Mouse (Mus musculus) B cell, adult (primary cell): ENCODE results near the gene Rhov. TPM values are rescaled to one million over a fixed set of nuclear protein-coding genes. Genes with fewer than 3 reads are reported as not detected.

ENCODE experiments used
- total RNA-seq: library from RNA; stranded (reverse); gene quantifications from 4 replicates; pipeline ENCODE4 v1.2.4, GENCODE M21; 2023; ENCODE audit not compliant: inconsistent age

Rhov gene
- not detected in 4 replicates for total RNA-seq

GRCm38 (mm10) chr2:119270643-119271331 lies at the start of gene Rhov:
TSS of gene Rhov (minus strand) at chr2:119271272.

GRCm38 (mm10) chr2:119288270-119288882 lies 17.3 kb upstream of the Rhov start, which contains the start of gene Vps18:
TSS of gene Vps18 (plus strand) at chr2:119288740.

DNA sequence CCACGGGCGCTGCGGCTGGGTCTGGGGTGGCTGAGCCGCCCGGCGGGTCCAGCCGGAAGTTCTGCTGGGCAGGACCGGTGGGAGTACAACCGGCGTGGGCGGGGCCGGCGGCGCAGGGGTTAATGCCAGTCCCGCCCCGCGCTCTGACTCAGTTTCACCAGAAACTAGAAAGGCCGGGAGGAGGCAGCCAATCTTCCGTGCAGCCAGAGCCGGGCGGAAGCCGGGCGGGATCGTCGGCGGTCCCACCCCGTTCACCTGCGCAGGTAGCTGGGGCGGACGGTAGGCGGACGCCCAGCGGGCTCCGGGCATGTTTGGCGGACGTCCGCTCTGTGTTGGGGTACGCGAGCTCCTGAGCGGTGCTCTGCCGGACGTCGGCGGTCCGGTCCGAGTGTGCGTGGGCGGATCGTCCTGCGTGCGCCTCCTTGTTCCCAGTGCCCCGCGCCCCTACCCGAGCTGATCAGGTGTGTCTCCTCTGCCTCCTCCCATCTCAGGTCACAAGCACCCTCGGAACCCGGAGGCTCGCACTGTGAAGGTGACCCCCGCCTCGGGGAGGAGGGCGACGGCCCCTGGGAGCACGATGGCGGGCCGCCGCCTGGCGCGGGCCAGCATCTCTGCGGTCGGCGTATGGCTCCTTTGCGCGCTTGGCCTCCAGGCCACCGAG lies 33.7 kb downstream of the Rhov start, which contains the start of gene Spint1:
TSS of gene Spint1 (plus strand) at position 153 of the 661 bp plus-strand sequence.

DNA sequence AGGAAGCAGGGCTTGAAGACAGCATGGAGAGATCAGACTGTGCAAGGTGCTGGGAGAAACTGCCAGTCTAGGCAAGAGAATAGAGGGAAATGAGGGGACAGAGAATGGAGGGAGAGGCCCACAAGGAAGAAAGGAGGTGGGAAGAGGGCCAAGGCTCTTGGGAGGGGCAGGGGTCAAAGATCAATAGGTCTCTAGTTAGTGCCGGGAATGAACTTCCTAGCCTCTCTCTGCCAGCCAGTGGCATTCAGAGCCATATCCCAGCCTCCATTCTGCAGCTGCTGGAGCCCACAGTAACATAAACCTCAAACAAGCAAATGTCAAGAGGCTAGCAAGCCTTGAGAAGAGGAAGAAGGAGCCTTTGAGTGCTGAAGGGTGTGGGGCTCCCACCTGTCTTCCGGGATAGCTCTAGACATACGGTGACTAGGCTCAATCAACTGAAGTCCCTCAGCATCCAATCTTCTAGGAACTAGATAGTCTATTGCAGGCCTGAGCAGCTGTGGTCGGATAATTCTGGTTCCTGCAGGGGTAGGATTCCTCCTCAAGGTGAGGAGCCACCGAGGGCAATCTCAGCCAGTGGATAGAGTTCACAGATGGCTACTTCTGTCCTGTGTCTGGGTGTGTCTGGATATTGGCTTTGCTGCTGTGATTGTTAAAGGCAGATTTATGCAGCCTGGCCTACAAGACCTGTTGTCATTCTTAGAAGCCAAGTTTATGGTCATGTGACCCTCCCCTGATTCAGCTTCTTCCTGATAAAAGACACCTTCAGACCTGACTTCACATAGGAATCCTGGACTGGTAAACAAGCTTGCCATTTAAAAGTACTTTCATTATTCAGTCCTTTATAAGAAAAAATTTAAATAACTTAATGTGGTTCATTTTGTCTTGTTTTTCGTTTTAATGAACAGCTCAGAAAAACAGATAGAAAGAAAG lies 41.0 kb downstream of the Rhov start, which contains the start of gene Ppp1r14d:
TSS of gene Ppp1r14d (minus strand) at position 132 of the 930 bp plus-strand sequence.

Other genes starting within 250 kb of the Rhov start
- 11.5 to 14.4 TPM (median 13.0 TPM) in 4 replicates for gene Ccdc32, start 241.9 kb downstream of the Rhov start, total RNA-seq
- 16.0 to 18.0 TPM (median 16.8 TPM) in 4 replicates for gene Rpusd2, start 236.5 kb downstream of the Rhov start, total RNA-seq
- 3.3 to 4.7 TPM (median 4.1 TPM) in 4 replicates for gene Knl1, start 224.2 kb downstream of the Rhov start, total RNA-seq
- 1.8 to 4.5 TPM (median 3.7 TPM) in 4 replicates for gene Rad51, start 158.5 kb downstream of the Rhov start, total RNA-seq
- gene Rmdn3, start 114.2 kb downstream of the Rhov start, total RNA-seq: 29.7 to 39.8 TPM (median 34.3 TPM) in 4 replicates
- gene Gchfr, start 103.5 kb downstream of the Rhov start, total RNA-seq: not detected in 4 replicates
- gene Gm14137, start 96.8 kb downstream of the Rhov start, total RNA-seq: 10.0 to 12.9 TPM (median 10.9 TPM) in 4 replicates
- 30.9 to 40.9 TPM (median 35.2 TPM) in 4 replicates for gene Zfyve19, start 62.7 kb downstream of the Rhov start, total RNA-seq
- 15.9 to 19.5 TPM (median 18.5 TPM) in 4 replicates for gene Dnajc17, start 62.5 kb downstream of the Rhov start, total RNA-seq
- gene Ppp1r14d, start 41.4 kb downstream of the Rhov start, total RNA-seq: not detected in 4 replicates
- gene Spint1, start 33.9 kb downstream of the Rhov start, total RNA-seq: 0.45 to 0.60 TPM in 2 of 4 replicates, not detected in the others
- gene Vps18, start 17.5 kb upstream of the Rhov start, total RNA-seq: 90.9 to 99.3 TPM (median 94.4 TPM) in 4 replicates
- 0.54 to 0.96 TPM (median 0.76 TPM) in 4 replicates for gene Dll4, start 54.5 kb upstream of the Rhov start, total RNA-seq
- gene Chac1, start 80.0 kb upstream of the Rhov start, total RNA-seq: 0.54 to 1.1 TPM (median 0.83 TPM) in 4 replicates
- gene Ino80, start 206.4 kb upstream of the Rhov start, total RNA-seq: 38.9 to 47.4 TPM (median 42.3 TPM) in 4 replicates